Mouse (Mus musculus) embryonic facial prominence, embryonic 15.5 days (tissue): Measurements from ENCODE around the gene Pamr1. TPM values are rescaled to one million over a fixed set of nuclear protein-coding genes. Genes with fewer than 3 reads are reported as not detected.

Experiments
- ATAC-seq: fragments of 200-750 bp; cut with Nextera tagmentation; 2 replicates; pipeline ENCODE4 v1.8.0; 2017; ENCODE audit warnings: low read depth, moderate TSS enrichment; ENCODE audit not compliant: insufficient number of reproducible peaks, low FRiP score, low TSS enrichment
- H3K27ac ChIP-seq: fragments of 300-500 bp; sonication (generic); replicated peaks from 2 replicates; pipeline ENCODE4 v1.5.1; 2015; ENCODE audit warnings: mild to moderate bottlenecking, inconsistent platforms
- H3K27me3 ChIP-seq: fragments of 300-500 bp; sonication (generic); 2 replicates; pipeline ENCODE4 v1.6.1; 2015; ENCODE audit warnings: inconsistent platforms
- H3K36me3 ChIP-seq: fragments of 300-500 bp; sonication (generic); 2 replicates; pipeline ENCODE4 v1.6.1; 2015; ENCODE audit warnings: mild to moderate bottlenecking, inconsistent platforms
- H3K4me1 ChIP-seq: fragments of 300-500 bp; sonication (generic); 2 replicates; pipeline ENCODE4 v1.6.1; 2015; ENCODE audit warnings: inconsistent platforms
- H3K4me2 ChIP-seq: fragments of 300-500 bp; sonication (generic); replicated peaks from 2 replicates; pipeline ENCODE4 v1.6.1; 2015; ENCODE audit warnings: mild to moderate bottlenecking, inconsistent platforms
- H3K4me3 ChIP-seq: fragments of 300-500 bp; sonication (generic); replicated peaks from 2 replicates; pipeline ENCODE4 v1.5.1; 2015; ENCODE audit warnings: mild to moderate bottlenecking, inconsistent platforms
- H3K9ac ChIP-seq: fragments of 300-500 bp; sonication (generic); 2 replicates; pipeline ENCODE4 v1.6.1; 2015; ENCODE audit warnings: inconsistent platforms
- H3K9me3 ChIP-seq: fragments of 300-500 bp; sonication (generic); replicated peaks from 2 replicates; pipeline ENCODE4 v1.6.1; 2016; ENCODE audit warnings: inconsistent platforms
- WGBS: fragments of 180-500 bp; shearing (Covaris S2); methylation state at CpG from one replicate; pipeline ENCODE4 v1.1.7; 2015; 5-methylcytosine and 5-hydroxymethylcytosine counted together
- polyA plus RNA-seq: library from polyadenylated mRNA; unstranded; fragments of >200 nt; fragmentation: Nextera tagmentation; extraction: Ambion mirVana; gene quantifications from 2 replicates; pipeline ENCODE4 v1.2.1, GENCODE M21; 2015

The Pamr1 gene
- polyA plus RNA-seq, 1 experiment from 2014 or later = 18.8 TPM

DNA sequence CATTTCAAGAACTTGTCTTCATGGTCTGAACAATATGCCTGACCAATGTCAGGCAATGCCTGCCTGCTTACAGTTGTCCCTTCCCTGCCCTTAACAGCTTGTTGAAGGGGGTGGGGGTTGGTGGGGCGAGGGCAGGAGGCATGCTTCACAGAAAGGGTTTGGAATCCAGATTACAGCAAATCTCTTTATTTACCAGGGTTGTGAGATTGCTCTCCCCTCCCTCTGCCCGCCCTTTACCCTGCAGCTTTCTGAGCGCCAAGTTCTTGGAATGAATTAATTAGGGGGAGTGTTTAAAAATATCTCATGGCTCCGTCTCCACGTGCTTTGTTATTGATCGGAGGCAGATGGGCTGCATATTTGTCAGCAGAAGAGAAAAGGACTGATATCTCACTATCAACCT is 113.5 kb downstream of the Pamr1 start:
- H3K27ac ChIP-seq = no peak overlapping the region
- no peaks in the 10 kb centered on the region for H3K9me3 ChIP-seq
- H3K4me2 ChIP-seq = no peak overlapping the region
- ATAC-seq = no peak
- peaks cover 37% of the 10 kb centered on the region for H3K27me3 ChIP-seq
- H3K9ac ChIP-seq = no peak overlapping the region
- no peaks in the 10 kb centered on the region for H3K36me3 ChIP-seq
- no peak overlapping the region for H3K4me3 ChIP-seq
- 13% methylated on average over 6 of the region's 6 CpGs for WGBS
- H3K4me1 ChIP-seq = peaks cover 19% of the 10 kb centered on the region

DNA sequence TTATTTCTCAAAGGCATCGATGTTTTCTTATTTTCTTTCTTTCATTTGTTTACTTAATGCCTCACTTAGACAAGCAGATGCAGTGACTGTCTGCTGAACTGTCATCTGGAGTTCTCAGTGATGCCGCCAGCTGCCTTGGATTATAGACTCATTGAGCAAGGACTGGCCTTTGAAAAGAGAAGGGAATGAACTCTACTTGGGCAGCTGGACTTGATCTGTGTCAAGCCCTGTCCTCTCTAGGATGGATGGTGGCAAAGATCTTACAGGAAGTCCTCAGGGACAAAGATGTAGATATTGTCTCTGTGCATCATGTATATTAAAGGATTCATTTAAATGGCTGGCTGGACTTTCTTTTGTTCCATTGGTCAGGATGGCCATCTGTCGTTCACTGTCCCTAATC is 114.1 kb downstream of the Pamr1 start:
- H3K4me3 ChIP-seq = no peak overlapping the region
- H3K4me2 ChIP-seq = no peak overlapping the region
- peaks cover 32% of the 10 kb centered on the region for H3K27me3 ChIP-seq
- no peak overlapping the region for H3K9ac ChIP-seq
- no peak for ATAC-seq
- no peaks in the 10 kb centered on the region for H3K9me3 ChIP-seq
- 46% methylated on average over 3 of the region's 3 CpGs for WGBS
- H3K4me1 ChIP-seq = peaks cover 14% of the 10 kb centered on the region
- H3K27ac ChIP-seq = no peak overlapping the region
- H3K36me3 ChIP-seq = no peaks in the 10 kb centered on the region

DNA sequence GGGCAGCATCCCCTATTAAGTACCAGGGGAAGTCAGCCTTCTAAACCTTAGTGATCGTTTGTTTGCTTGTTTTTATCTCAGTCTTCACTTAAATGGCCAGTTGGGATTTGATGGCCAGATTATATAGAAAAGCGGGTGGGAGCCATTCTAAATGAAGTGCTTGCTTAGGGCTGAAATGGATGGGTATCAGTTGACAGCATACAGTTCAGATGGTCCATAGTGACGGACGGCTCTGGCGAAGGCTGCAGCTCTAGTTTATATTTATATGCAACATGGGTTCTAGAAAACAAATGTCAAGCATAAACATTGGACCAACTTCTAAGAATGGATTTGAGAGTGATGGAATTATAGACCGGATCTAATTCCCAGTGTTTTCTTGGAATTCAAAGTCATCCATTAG is 118.2 kb downstream of the Pamr1 start:
- 68% methylated on average over 6 of the region's 6 CpGs for WGBS
- Histone ChIP-seq H3K4me2 (no peak overlapping the region), H3K27ac (no peak overlapping the region), H3K4me3 (no peak overlapping the region), H3K9me3 (no peaks in the 10 kb centered on the region), H3K4me1 (peaks cover 4% of the 10 kb centered on the region; the same call in 1 of the 2 replicates), H3K27me3 (no peaks in the 10 kb centered on the region; the same call in 1 of the 2 replicates), H3K36me3 (no peaks in the 10 kb centered on the region), H3K9ac (no peak overlapping the region)
- no peak for ATAC-seq

DNA sequence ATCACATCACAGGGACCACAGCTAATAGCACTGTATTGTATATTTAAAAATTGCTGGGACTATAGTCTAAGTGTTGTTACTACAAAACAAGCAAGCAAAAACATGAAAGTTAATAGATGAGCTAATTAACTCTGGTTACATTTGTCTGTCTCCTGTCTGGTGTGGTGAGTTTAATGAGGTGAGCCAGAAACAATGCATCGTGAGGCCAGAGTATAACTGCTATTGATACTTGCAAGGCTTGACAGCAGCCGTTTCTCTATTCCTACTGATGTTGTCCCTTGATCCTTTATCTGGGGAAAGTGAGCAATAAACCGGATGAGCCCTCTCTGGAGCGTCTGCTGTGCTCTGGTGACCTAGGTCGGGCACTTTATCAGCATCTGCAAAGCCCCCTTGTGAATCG is 119.8 kb downstream of the Pamr1 start:
- Histone ChIP-seq H3K9ac (no peak overlapping the region), H3K9me3 (no peaks in the 10 kb centered on the region), H3K27me3 (no peaks in the 10 kb centered on the region), H3K36me3 (no peaks in the 10 kb centered on the region), H3K4me1 (peaks cover 4% of the 10 kb centered on the region; the same call in 1 of the 2 replicates), H3K4me3 (no peak overlapping the region), H3K4me2 (no peak overlapping the region), H3K27ac (no peak overlapping the region)
- 70% methylated on average over 6 of the region's 6 CpGs for WGBS
- no peak for ATAC-seq

DNA sequence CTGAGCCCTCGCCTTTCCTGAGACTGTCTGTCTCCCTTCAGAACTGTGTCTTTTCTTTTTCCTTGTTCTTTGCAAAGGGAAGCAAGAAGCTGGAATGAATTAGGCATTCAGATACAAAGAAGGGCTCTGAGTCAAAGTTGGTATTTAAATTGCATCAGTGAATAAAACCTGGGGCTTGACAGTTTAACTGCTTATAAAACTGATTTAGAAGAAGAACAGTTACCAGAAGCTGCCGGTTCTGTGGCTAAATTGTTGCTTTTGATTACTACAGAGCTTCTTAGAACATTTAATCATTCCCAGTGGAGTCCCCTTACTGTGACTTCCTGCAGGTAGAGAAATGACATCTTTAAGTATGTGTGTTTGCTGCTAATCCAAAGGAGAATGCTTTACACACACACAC is 124.8 kb downstream of the Pamr1 start:
- no peaks in the 10 kb centered on the region for H3K27me3 ChIP-seq
- no peaks in the 10 kb centered on the region for H3K9me3 ChIP-seq
- H3K27ac ChIP-seq = no peak overlapping the region
- no peak overlapping the region for H3K4me2 ChIP-seq
- H3K4me1 ChIP-seq = peaks cover 5% of the 10 kb centered on the region; the same call in 1 of the 2 replicates
- 28% methylated on average over 2 of the region's 2 CpGs for WGBS
- no peak for ATAC-seq
- H3K9ac ChIP-seq = no peak overlapping the region
- no peaks in the 10 kb centered on the region for H3K36me3 ChIP-seq
- no peak overlapping the region for H3K4me3 ChIP-seq

DNA sequence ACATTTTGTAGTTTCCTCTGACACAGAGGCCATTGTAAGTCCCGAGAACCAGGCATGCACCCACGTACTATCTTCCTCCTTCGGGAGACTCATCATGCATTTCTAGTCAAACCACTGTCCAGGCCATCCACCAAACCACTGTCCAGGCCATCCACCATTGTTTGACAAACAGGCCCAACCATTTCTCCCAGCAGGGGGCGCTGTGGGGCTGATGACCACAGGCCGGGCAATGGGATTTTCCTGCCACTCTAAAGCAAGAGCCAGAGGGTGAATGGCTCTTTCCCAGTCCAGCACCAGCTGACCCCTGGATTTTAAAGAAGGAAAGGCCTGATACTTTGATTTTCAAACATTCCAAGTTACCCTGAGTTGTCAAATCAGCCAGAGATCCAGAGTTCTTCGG is 125.5 kb downstream of the Pamr1 start:
- WGBS = 69% methylated on average over 6 of the region's 6 CpGs
- ATAC-seq = no peak

DNA sequence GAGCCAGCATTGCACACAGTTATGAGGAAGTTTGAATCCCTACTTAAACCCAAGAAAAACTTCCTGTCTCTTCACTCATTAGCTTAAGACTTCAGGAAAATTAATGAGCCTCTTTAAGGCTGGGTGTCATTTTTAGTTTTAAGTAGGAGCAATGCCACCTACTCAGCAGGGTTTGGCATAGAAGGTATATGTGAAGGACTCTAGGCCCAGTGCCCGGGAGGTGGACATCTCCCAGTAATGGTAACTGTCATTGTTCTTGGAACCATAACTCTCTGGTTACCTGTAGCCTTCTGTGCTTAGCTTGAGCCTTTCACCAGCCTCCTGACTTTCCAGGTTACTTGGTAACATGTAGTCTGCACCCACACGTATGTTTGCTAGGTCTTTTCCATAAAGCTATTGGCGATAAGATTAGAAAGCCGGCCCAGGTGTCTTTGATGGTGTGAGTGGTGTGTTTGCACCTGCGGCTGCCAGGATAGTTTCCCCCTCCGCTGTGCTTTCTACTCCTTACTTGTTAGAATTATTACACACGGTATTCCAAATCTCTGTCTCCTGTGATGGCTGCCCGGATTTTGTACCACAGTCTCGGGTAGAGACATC is 127.0 kb downstream of the Pamr1 start:
- WGBS = 95% methylated on average over 9 of the region's 9 CpGs
- Histone ChIP-seq H3K27ac (no peak overlapping the region), H3K9me3 (no peaks in the 10 kb centered on the region), H3K4me1 (peaks cover 5% of the 10 kb centered on the region; the same call in 1 of the 2 replicates), H3K36me3 (no peaks in the 10 kb centered on the region), H3K4me2 (no peak overlapping the region), H3K9ac (no peak overlapping the region), H3K4me3 (no peak overlapping the region), H3K27me3 (no peaks in the 10 kb centered on the region)
- ATAC-seq = no peak

More for the DNA sequence above, 125.5 kb downstream of the Pamr1 start:
- Histone ChIP-seq H3K4me1 (peaks cover 5% of the 10 kb centered on the region; the same call in 1 of the 2 replicates), H3K27ac (no peak overlapping the region), H3K36me3 (no peaks in the 10 kb centered on the region), H3K4me2 (no peak overlapping the region), H3K9me3 (no peaks in the 10 kb centered on the region), H3K4me3 (no peak overlapping the region), H3K27me3 (no peaks in the 10 kb centered on the region), H3K9ac (no peak overlapping the region)

DNA sequence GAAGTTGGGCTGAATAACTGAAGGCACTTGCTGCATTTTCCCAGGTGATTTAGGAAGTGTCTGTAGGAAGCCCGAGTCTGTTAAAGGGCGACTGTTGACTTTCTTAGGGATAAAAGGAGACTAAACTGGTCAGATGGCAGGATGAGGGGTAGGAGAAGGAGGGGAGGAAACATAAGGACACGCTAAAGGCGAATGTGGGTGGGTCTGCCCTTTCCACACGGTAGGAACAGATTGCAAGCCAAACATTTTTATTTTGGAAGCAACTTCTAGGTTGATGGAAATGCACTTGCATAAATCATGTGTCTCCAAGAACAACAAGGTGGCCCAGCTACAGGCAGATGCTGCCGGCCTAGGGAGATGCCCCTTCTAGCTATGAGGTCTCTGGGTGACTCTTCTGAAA is 127.6 kb downstream of the Pamr1 start:
- Histone ChIP-seq H3K27ac (no peak overlapping the region), H3K4me3 (no peak overlapping the region), H3K36me3 (no peaks in the 10 kb centered on the region), H3K9me3 (no peaks in the 10 kb centered on the region), H3K4me2 (no peak overlapping the region), H3K9ac (no peak overlapping the region), H3K27me3 (no peaks in the 10 kb centered on the region), H3K4me1 (peaks cover 5% of the 10 kb centered on the region; the same call in 1 of the 2 replicates)
- WGBS = 71% methylated on average over 6 of the region's 6 CpGs
- ATAC-seq = no peak

DNA sequence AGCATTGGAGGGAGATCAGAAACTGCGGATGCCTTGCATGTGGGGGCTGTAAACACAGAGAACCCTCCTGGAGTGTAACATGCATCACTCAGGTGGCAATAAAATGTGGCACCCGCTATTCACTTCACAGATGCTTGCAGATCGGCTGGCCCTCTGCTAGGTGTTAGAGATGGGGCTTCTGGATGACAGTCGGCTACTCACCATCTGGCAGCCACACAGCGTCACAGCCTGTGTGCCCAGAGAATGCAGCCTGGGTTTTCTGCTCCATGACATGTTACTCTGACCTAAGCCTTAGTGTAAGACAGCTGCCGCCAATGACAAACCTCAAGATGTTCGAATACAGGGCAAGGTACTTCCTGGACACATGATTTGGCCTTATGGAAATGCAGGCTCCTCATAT is 131.5 kb downstream of the Pamr1 start:
- H3K27me3 ChIP-seq = no peaks in the 10 kb centered on the region
- H3K27ac ChIP-seq = no peak overlapping the region
- no peak overlapping the region for H3K9ac ChIP-seq
- ATAC-seq = no peak
- 69% methylated on average over 7 of the region's 7 CpGs for WGBS
- 0 out of 2 replicates have a peak, but pooled peaks cover 5% of the 10 kb centered on the region for H3K4me1 ChIP-seq
- no peaks in the 10 kb centered on the region for H3K9me3 ChIP-seq
- no peak overlapping the region for H3K4me3 ChIP-seq
- H3K36me3 ChIP-seq = no peaks in the 10 kb centered on the region
- H3K4me2 ChIP-seq = no peak overlapping the region

DNA sequence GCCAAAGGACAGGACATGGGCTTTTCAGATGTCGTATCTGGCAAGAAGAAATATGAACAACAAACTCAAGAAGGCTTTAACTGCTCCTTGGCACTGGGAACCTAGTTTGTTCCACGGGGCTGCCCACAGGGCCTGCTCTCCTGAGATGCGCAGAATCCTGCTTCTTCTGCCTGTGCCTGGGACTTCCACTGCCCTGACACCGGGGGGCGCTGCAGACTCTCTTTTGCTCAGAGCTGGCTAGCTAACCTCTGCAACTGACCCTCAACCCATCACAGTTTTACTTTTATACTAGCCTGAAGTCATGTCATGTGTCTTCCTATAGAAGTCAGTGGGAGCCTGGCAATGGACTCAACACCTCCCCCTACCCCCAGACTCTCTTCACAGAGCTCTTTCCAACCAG is 132.4 kb downstream of the Pamr1 start:
- 48% methylated on average over 5 of the region's 5 CpGs for WGBS
- H3K27me3 ChIP-seq = no peaks in the 10 kb centered on the region
- ATAC-seq = no peak
- no peak overlapping the region for H3K4me3 ChIP-seq
- no peak overlapping the region for H3K27ac ChIP-seq
- 0 out of 2 replicates have a peak, but pooled peaks cover 5% of the 10 kb centered on the region for H3K4me1 ChIP-seq
- H3K36me3 ChIP-seq = no peaks in the 10 kb centered on the region
- no peaks in the 10 kb centered on the region for H3K9me3 ChIP-seq
- H3K9ac ChIP-seq = no peak overlapping the region
- H3K4me2 ChIP-seq = no peak overlapping the region

DNA sequence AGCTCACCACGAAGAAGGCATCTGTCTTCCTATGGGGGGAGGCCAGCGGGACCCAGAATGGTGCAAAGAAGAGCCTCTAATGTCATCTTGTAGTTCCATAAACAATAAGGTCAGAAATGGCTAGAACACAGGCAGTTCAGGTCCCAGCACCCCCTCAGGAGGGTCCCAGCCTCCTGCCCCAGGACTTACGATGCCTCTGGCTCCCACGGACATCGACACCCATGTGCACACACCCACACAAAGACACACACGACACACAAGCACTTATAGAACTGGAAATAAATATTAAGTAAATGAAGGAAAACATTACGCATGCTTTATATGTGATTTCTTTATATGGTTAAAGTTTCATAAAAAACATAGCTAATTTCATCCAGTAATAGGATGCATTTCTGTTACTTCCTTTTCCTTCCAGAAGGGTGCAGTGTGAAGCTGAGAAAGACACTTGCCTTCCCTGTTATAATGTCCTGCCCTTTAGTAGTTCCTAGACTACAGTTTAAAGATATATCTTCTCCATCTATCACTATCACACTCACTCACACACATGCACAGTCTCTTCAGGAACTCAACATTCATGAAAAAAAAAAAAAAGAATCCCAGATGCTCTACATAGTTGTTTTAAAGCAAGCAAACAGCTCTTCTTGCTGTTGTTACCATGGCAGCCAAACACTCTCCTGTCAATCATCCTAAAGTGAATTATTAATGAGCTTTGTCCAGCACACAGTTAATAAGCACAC is 135.7 kb downstream of the Pamr1 start:
- no peak for ATAC-seq
- Histone ChIP-seq H3K9me3 (no peaks in the 10 kb centered on the region), H3K36me3 (no peaks in the 10 kb centered on the region), H3K27me3 (no peaks in the 10 kb centered on the region), H3K4me1 (0 out of 2 replicates have a peak, but pooled peaks cover 5% of the 10 kb centered on the region), H3K4me2 (no peak overlapping the region), H3K9ac (no peak overlapping the region), H3K27ac (no peak overlapping the region), H3K4me3 (no peak overlapping the region)
- WGBS = 81% methylated on average over 7 of the region's 7 CpGs

DNA sequence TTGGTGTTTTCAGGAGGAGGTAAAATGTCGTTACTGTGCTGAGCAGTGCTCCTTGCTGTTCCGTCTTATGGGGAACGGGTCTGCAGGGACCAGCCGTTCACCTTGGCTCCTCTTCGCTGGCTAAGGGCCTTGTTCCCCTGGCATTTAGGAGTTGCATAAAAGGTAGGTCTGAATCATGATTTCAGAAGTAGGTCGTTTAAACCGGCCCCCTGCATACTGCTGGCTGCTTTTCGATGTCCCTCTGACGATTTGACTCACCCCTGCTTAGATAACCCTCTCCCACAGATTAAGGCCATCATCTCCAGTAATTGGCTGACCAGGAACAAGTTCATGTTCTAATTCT is 136.3 kb downstream of the Pamr1 start:
- WGBS = 74% methylated on average over 9 of the region's 9 CpGs
- no peak for ATAC-seq
- Histone ChIP-seq H3K9me3 (no peaks in the 10 kb centered on the region), H3K9ac (no peak overlapping the region), H3K4me1 (0 out of 2 replicates have a peak, but pooled peaks cover 5% of the 10 kb centered on the region), H3K36me3 (no peaks in the 10 kb centered on the region), H3K27ac (no peak overlapping the region), H3K27me3 (no peaks in the 10 kb centered on the region), H3K4me2 (no peak overlapping the region), H3K4me3 (no peak overlapping the region)
